Mouse (Mus musculus) lung, postnatal 4 days (tissue): ENCODE measurements around the gene Tagln3.

Experiments
- DNase-seq, 2 experiments: peaks; one replicate each; pipeline ENCODE4 v3.0.0; 2021

Gene Tagln3

DNA sequence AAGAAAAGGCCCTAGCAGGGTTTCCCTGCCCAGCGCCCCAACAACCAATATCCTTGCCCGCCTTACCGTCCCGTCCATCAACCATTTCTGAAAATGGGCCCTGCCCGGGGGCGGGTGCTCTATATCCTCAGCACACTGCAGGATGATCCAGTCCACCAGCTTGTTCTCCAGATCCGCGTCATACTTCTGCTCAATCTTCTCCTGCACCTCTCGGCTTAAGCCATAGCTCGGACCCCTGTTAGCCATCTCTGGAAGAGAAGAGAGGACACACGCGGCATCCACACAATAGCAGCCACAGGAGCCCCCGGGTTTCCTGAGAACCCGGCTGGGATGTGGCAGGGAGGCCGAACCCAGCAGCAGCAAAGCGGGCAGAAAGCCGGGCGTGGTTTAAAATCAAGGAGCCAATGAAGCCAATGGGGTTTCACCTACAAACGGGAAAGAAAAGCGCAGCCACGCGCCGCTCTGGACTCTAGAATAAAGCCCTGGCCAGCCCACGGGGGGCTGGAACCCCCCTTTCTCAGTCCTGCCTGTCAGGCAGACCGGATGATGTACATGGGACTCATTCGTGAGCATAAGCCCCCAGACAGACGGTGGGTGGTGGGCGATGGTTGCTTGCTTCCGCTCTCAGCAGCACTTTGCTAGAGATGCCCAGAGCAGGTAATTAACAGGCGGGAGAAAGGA, at the start of gene Tagln3:
Gene Tagln3 (minus strand): TSS at position 548 of the 681 bp plus-strand sequence.
- peak; percentile 25 to 30 for DNase-seq

DNA sequence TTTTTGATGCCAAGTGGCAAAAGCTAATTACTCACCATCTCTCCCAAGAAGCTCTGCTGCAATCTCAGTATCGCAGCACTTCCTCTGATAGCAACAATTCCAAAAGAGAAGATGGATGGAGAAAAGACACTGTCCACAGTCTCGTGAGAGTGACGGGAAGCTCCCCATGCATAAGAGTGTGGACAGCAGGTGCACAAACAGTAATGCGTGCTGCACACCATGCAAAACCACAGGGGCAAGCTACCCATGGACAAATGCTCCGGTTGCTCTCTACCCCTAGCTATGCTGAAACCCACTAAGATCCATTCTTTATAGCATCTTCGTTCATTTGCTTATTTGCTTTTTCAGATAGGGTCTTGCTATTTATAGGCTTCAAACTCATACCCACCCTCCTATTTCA, 46.5 kb upstream of the Tagln3 start:
- no peak for DNase-seq

DNA sequence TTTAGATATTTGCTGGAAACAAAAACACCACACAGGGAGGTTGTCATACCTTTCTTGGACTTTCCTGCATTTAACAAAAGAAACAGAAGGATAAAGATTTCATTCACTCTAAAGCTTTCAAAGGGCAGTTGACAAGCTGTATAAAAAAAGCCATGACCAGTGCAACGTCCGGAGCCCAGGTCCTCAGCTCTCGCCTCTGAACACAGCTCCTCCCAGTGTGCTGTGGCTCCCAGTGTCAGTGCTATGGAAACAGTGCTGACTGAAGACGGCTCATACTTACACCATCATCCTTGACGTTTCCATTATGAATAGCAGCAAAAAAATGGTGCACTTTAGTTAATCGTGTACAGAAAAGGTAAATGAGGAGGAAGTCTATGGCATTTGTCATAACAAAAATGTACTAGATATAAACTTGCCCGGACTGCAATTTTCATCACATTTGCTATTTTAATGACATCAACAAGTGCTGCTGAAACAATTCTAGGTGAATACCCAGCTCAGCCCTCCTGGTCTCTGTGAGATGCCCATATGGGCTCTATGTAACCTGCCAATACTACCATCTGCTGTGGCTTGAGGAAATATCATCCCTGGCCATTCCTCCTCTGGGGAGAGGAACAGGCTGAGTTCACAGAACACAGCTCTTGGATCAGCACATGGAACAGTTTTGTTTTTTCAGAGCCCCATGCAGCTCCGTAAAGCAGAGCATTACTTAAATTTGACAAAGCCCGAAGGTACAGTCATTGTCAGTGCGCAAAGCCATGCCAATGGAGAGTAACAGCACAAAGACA, 43.6 kb upstream of the Tagln3 start:
- DNase-seq: no peak

DNA sequence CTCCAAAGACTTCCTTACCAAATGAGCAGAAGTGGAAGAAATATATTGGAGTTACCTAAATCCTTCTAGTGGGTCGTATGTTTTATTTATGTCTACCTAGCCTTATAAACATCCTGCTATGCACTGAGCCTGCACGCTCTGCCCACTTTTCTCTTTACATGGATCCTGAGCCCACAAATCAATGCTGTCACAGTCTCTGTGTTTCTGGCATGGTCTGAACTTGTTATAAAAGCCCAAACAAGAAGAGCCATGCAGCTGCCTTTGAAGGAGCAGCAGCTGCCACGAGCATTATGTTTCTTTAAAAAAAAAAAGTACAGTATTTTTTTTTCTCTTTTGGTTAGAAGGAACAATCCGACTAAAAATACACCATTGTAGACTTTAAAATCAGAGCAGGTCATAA, 43.0 kb upstream of the Tagln3 start:
- no peak for DNase-seq

DNA sequence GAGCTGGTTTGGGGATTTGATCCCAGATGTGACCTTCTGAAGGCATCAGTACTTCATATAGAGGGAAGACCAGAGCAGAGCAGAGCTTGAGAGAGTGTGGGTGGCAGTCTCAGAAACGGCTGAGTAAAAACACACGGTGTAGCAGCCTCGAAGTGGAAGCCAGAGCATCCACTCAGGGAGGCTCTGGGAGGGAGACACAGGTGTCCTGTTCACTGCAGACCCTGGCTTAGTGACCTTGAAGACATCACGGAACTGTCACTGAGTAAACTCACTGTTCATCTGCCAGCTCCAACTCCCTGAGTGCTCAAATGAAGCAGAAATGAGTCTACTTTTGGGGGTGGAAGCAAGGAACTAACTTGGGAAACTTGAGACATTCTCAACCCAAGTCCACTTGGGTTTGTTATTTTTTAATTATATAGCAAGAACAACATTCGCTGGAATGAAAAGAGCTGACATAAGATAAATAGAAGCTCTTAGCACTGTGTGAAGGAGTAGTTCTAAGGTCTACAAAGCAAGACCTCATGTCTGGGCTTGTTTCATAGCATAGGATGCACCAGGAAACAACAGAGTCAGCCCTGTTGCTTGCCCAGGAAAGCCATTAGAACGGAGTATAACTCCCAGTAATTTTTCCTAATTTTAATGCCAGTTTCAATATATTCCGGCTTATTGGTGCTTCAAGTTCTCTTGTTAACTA, 41.5 kb upstream of the Tagln3 start:
- DNase-seq: no peak

DNA sequence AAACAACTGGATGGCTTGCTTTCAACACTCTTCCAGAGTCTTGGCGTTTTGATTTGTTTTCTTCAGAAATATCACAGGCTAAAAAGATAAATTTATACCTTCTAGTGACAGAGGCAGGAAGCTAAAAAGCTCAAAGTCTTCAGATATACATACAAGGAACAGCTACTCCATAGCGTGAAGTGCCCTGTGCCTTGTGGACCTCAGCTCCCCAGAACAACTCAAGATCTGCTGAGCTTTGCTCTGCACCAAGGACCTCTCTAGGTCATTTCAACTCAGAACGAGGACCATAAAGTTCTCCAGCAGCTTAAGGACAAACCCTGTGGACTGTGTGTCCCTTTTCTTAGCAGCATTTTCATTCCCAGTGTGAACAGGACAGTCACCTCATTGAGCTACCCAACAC, 40.7 kb upstream of the Tagln3 start:
- DNase-seq: no peak

DNA sequence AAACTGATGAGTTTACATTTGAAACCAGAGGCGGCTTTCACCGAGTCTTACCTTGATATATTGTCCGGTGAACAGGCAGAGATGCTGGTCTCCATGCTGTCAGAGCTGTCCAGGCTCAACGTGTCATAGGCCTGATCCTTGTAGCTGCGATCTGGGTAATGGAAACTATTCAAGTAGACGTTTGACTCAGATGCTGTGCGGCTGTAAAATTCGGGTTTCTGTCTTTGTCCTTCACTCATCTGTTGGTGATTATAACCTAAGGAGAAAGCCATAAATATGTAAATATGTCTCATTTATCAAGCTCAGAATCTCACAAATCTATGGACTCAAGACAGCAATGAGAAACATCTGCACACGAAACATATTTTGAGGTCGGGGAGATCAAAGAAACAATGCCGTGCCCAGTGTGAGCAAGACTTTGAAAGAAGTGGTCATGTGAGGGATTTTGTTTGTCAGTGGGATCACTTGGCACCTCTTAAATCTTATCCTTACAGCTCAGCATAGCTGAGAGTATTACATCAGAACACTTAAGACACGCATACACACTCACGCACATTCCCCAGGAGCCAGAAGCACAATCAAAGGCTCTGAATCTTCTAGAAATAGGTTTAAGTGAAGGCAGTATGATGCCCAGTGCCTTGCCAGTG, 38.6 kb upstream of the Tagln3 start:
- peak; percentile 22 to 25 for DNase-seq

DNA sequence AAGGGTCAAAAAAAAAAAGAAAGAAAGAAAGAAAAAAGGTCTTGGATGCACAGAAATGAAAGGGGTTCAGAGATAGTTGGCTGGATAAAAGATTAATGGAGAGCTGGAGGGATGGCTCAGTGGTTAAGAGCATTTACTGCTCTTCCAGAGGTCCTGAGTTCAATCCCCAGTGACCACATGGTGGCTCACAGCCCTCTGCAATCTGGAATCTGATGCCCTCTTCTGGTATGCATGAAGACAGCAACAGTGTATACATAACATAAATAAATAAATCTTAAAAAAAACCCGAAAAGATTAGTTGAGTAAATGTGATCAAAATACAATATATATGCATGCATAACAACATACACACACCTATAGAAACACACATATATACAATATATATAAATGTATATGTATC, 37.0 kb upstream of the Tagln3 start:
- no peak for DNase-seq

DNA sequence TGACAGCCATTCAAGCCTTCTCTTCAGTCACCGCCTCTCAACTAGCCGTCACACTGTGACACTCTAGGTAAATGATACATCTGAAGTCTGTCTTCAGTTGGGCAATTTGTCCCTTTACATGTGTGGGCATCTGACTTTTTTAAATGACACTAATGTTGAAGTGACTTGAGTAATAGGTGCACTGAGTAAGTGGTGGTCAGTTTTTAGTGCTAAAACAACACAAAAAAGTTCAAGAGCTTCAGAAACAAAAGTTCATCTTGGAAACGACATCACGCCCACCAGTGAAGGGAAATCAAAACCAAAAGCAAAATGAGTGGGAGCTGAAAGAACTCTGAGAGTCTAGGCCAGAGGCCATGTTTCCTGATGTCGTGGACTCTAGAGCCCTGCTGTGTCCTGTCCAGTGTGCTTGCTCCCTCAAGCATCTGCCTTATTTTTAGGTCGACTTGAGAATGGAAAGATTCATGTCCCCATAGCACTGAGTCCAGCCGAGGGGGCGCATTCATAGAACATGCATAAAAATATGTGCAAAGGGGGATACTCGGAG, 34.4 kb upstream of the Tagln3 start:
- no peak for DNase-seq

DNA sequence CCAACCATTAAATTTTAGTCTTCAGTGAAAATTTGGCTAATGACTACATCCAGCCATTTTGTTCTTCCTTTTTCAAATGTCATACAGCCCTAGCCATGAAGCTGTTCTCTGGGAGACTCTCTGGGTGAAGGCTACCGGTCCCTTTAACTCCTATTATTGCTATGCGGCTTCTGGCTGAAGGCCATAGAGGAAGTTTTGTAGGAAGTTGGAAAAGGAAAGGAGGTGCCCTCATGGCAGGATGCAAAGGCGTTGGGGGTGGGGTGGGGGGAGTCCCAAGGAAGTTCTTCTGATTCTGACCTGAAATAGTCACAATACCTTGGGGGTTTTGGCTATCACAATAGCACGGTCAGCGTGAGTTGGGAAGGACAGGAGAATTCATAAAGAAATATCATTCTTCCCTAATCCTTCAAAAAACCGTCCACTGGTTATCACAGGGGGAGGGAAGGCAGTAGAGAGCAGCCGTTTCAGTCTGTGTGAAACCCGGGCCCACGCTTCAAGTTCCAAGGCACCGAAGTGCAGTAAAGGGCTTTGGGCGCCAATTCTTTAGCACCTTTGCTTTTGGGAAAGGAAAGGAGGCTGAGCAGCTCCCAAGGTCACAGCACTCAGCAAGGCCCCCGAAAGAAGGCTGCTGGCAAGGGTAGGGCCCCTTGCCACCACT, 33.1 kb upstream of the Tagln3 start:
- peak; percentile 55 to 72 for DNase-seq

DNA sequence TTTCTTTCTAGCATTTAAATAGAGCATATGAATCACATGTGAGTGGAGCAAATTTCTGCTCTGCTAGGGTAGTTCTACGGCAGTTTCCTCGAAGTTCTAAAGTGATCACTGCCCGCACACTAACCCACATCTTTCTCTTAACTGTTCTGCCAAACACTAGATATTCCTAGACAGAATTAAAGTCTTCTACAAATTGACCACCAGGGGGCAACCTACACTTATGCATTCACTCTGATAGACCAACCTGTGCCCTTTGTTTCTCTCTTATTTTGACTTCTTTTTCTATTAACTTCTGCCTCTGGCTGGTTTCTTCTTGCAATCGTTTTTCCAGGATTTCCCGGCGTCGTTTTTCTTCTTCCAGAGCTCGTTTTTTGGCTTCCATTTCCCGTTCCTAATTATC, 32.4 kb upstream of the Tagln3 start:
- peak in 1 of 2 experiments; percentile 40 for DNase-seq

DNA sequence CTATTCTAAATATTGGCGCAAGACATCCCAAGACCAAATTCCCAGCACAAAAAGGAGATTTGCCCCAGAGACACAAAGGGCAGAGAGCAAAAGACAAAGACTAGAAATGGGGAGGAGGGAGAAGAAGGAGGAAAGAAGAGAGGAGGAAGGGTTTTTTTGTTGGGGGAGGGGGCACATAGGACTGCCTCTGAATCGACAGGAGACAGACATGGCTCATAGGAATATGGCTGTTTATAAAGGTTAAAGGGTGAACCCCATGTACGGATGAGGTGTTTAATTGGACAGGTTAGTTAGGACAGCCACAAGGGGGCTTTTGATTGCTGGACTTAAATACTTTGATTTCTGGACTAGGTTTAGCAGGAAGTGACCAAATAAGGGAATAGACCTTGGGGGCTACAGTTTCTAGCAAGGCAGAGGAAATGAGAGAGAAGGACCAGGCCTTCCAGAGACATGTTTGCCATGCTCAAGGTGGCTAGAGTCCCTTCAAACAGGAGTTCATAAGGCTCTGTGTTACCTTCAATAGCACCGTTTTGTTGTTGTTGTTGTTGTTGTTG, 19.3 kb upstream of the Tagln3 start:
- no peak for DNase-seq

DNA sequence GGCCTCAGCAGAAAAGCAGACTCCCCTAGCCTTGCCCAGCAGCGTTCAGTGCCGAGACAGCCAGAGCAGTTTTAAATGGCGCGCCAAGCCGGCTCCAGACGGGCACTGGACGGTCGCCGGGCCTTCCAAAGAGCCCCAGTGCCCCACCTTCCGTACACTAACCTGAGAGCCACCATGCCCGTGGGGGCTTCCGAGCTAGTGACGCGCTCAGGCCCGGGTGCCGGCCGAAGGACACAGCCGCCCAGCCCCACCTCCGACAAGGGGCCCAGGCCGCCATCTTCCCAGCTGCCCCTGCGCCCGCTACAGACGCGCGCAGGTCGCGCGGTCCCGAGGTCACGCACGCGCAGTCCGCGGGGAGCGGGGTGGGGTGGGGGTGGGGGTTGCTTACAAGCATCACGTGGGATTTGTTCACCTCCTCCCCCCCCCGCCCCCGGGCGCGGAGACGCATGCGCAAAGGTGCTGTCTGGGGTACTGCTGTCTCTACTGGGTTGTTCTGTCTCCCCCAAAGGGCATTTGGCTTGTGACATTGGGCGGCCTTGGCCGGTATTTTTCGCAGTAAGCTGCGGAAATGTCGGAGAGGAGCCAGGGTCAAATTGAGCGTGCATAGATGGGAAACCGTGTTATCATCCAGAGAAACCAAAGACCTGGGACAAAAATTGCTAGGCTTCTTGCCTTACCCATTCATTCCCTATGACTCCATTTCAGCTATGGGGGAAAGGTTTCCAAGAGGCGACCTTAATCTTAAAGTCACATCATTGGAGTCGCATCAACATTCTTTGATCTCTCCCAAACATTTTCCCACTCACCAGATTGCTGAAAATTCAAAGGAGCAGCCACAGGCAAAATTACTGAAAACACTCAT, 18.4 kb upstream of the Tagln3 start, which contains the start of gene Abhd10:
Gene Abhd10 (minus strand): TSS at position 341 of the 862 bp plus-strand sequence.
- DNase-seq: peak; percentile 95 to 96

DNA sequence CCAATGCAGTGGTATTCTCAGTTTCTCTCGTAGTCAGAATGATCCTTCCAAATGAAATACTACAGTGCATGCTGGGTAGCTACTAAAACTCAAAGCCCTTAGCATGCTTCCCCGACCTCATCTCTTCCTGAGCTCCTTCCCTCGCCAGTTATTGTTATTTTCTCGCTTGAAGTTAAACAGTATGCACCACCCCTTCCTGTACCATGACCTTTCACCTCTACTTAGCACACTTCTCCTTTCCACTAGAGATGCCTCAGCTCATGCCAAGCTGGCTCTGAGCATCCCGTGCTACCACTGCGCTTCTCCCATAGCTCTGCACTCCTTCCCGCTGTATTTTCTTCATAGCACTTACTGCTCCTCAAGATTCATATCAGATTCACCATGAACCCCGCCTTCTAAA, 13.5 kb upstream of the Tagln3 start:
- no peak for DNase-seq

DNA sequence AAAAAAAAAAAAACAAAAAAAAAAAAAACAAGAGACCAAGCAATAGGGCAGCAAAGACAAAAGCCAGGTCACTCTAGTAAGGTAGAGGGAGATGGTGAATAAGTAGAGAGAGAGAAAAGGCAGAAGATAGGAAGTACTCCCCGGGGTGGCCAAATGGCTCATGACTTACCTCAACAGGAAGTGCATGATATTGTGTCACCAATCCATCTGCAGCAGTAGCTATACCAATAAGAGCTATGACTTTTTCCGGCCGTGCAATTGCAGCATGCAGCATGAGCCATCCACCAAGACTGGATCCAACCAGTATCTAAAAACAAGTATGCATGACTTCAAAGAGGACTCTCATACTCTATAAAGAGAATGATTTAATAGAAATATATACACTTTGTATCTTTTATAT, 12.3 kb upstream of the Tagln3 start:
- no peak for DNase-seq

DNA sequence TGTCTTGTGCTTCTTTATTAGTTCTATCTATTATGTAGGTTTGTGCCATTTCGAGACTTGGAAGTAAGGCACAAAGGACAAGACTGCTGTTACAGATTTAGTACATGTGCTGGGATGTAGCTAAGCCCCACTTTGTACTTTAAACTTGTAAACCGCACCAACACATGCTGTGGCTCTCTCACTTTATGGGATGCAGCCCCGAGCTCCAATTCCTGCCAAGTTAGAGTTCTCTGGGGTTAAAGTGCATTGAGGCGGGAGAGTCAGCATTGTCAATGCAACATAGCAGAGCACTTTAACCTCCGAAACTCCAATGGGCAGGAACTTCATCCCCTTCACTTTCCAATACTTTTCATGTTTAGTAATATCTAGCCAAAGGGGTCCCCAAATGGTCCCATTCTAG, 4.8 kb upstream of the Tagln3 start:
- no peak for DNase-seq

DNA sequence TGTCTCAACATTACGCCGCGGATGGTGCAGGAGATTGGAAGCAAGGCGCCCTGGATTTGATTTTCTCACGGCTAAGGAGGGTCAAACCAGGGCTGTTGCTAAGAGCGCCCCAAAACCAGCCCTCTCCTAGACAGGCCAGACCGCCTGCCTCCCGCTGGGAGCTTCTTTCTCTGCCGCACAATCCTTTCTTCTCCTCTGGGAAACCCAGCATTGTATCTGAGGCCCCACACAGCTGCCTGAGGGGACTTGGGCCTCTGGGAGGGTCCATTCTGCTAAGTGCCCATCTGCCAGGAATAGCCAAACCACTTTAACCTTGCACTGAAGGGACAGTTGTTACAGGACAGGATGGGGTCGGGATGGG, 314 bp upstream of the Tagln3 start:
- DNase-seq: no peak

DNA sequence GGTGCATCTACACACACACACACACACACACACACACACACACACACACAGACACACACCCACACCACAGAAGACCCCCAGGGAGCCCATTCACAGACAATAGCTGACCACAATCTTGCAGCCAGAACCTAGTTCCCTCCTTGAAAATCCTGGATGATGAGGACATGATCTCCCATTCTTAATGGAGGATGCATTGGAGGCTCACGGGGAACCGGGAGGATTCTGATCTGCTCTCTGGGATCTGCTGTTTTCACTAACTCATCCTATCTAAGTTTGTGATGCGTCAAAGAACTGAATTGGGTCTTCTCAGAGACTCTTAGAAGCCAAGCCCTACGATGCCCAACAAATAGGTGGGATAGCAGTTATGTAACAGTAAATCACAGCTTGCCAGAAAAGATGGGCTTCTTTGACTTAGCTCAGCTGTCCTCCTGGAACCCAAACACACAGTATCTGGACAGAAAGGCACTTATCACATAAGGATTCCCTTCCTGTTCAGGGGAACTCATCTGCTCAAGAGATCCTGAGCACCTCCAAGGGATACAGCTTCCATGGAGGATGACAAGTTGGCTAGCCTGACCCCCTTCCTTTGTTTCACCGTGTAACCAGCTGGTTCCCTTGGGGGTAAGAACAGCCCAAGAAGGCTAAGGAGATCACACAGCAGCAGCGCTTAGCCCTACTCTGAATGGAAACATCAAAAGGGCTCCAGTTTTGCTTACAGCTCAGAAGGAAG, 1.1 kb downstream of the Tagln3 start:
- DNase-seq: no peak

DNA sequence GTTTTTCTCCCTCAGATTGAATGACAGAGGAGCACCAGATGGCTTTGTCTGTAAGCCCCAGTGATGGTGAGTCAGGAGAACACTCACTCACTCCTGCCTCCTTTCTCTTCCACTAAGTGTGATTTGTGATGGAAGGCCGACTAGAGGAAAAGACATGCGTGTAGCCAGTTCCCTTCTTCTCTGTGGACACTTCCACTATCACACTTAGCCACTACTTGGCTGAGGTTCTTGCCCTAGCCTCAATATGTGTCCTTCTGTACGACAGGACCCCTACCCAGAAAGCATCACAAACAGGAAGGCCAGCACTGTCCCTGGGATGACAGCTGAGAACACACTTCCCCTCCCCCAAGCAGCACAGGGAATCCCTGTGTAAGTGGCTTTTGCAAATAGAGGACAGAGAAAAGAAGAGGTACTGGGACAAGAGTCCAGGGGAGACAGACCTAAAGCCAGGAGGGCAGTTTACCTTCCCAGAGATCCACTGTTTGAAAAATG, 1.9 kb downstream of the Tagln3 start:
- no peak for DNase-seq

DNA sequence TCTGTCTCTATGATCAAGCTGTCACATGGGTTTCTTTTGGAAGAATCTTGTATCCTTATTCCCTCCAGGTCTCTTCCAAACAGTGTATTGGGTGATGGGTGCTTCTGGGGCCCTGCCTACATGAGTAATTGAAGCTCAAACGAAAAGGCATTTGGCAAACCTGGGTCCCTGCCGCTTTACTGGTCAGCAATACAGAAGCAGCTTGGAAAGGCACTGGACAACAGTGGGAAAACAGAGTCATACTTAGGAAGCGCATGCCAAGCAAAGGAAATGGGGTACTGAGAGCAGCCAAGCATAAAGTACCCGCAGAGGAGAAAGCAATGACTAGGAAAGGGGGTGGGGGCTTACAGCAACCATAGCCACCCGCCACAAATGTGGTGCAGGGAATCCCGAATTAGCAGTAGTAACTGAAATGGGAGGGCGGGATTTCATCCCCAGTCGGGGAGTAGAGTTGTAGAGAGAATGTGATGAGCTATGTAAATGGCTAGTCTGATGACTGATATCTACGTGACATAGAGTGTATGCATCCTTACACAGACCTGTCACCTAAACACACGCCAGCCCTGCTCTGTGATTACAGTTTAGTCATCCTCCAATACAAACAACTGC, 4.3 kb downstream of the Tagln3 start:
- DNase-seq: no peak
